Mouse (Mus musculus): ENCODE results near the gene Calr4.

Gene Calr4

GRCm38 (mm10) chr4:109279689-109280458, 45.6 kb downstream of the Calr4 start, which contains the start of gene Eps15:
TSS of gene Eps15 (plus strand) at chr4:109280268.
- peak; percentile 24 for DNase-seq (ENCODE audit: low read depth)

GRCm38 (mm10) chr4:109280459-109281160, 46.3 kb downstream of the Calr4 start:
- DNase-seq (ENCODE audit: low read depth): no peak

- no peak for DNase-seq (ENCODE audit: low read depth)
Measured at GRCm38 (mm10) chr4:109281161-109281560, 46.9 kb downstream of the Calr4 start.

GRCm38 (mm10) chr4:109281946-109282345, 47.7 kb downstream of the Calr4 start:
- no peak for DNase-seq (ENCODE audit: low read depth)

DNA sequence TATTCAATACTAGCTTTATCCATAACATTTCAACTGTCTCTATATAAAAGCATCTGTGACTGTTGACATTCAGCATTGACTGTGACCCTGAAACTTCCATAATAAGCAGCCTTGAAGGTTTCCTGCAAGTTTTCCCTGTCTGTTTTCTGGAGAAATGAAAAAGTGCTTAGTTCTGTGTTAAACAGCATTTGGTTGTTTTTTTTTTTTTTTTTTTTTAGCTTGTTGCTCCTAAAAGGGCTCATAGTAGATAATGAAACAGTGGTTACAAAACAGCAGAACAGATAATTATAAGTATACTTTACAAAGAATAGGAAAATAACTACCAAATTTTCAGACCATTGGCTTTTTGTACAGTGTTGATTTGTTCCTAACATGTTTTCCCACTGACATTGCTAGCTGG, 60.3 kb downstream of the Calr4 start:
- DNase-seq (ENCODE audit: low read depth): no peak

- DNase-seq (ENCODE audit: low read depth): no peak
Measured at GRCm38 (mm10) chr4:109296510-109296909, 62.2 kb downstream of the Calr4 start.

DNA sequence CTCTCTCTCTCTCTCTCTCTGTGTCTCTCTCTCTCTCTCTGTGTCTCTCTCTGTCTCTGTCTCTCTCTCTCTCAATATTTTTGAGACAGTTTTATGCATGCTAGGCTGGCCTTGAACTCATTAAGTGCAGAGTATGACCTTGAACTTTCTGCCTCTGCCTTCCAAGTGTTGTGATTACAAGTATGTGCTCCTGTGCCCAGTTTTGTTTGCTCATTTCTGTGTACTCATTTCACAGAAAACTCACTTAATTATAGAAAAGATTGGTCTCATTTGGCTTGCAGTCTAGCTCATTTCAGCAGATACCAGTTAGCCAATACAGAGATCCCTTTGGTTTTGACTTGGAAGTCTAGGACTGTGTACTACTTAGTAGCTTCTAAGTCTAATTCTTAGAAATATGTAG, 64.9 kb downstream of the Calr4 start:
- no peak for DNase-seq (ENCODE audit: low read depth)

Measured in fibroblast of lung, adult 2 months (primary cell).